Mouse (Mus musculus) lung, adult 2 months (tissue): Measurements from ENCODE around the gene Tanc1. TPM values are rescaled to one million over a fixed set of nuclear protein-coding genes. Genes with fewer than 3 reads are reported as not detected.

Source experiments
- DNase-seq: peaks from one replicate; pipeline ENCODE4 v3.0.0; 2022
- H3K4me1 ChIP-seq: fragments of 200-500 bp; 2 replicates; pipeline ENCODE4 v1.6.1; 2011; ENCODE audit warnings: low read length; ENCODE audit not compliant: control insufficient read depth, insufficient read depth
- H3K4me3 ChIP-seq: fragments of 200-500 bp; replicated peaks from 2 replicates; pipeline ENCODE3; 2011; ENCODE audit warnings: low read depth, mild to moderate bottlenecking, control low read depth, low read length; ENCODE audit errors: extremely low read depth
- CTCF ChIP-seq: fragments of 200-500 bp; IDR thresholded peaks from 2 replicates; pipeline ENCODE4 v1.5.1; 2011; ENCODE audit warnings: mild to moderate bottlenecking, low read length, control low read depth; ENCODE audit not compliant: insufficient read depth
- POLR2A ChIP-seq: fragments of 200-500 bp; IDR thresholded peaks from 2 replicates; pipeline ENCODE4 v1.6.1; 2011; ENCODE audit warnings: low read depth, mild to moderate bottlenecking, control low read depth, low read length, borderline replicate concordance; ENCODE audit errors: extremely low read depth
- WGBS: fragments of 180-500 bp; shearing (Covaris S2); methylation state at CpG from one replicate; pipeline ENCODE4 v1.1.7; 2018; 5-methylcytosine and 5-hydroxymethylcytosine counted together
- polyA plus RNA-seq: library from polyadenylated mRNA; depleted of rRNA; stranded (reverse); fragments of >200 nt; gene quantifications from 2 replicates; pipeline ENCODE4 v1.2.3, GENCODE M21; 2012

Tanc1 gene
- polyA plus RNA-seq, 1 experiment = 29.0 TPM

DNA sequence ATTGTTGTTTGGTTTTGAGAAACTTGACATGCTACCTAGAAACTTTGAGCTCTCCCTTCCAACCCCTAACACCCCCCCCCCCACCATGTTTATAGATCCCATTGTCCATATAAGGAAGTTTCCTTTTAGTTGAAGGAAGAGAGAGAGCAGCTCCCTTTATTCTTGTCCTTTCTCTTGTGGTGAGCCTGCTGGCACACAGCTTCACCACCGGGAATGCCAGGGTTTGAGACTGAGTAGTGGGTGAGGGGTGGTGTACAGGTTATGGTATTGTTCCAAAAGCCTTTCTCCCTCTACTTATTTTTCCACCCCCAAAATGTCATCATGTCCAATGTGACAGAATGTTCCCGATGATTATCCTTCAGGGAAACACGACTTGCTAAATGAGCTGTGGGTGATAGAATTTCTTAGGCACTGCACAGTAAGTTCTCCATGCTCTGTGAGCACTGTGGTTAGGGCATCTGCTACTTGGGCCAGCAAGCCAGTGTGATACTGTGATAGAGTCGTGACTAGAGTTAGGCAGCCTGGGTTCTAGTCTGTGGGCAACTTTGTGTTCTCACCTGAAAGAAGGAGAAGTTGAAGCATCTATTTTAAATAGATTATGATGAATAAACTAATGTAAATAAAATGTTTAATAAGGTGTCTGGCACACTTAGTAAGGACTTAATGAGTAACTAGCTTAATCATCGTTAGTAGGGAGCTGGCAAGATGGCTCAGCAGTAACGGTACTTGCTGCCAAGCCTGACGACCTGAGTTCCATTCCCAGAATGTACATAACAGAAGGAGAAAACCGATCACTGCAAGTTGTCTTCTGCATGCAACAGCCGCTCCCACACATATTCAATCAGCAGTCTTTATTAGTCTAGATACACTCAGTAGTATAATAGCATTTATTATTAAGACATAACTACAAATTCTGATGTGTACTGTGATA is 102.0 kb downstream of the Tanc1 start:
- Histone ChIP-seq H3K4me3 (no peak overlapping the region), H3K4me1 (peaks cover 6% of the 10 kb centered on the region; the same call in 1 of the 2 replicates)
- DNase-seq = no peak
- 66% methylated on average over 9 of the region's 9 CpGs for WGBS
- TF ChIP-seq POLR2A (no peak), CTCF (no peak)

GRCm38 (mm10) chr2:59714992-59715391 is 103.2 kb downstream of the Tanc1 start:
- H3K4me1 ChIP-seq = peaks cover 9% of the 10 kb centered on the region
- TF ChIP-seq POLR2A (no peak), CTCF (no peak)
- 50% methylated on average over 2 of the region's 2 CpGs for WGBS
- H3K4me3 ChIP-seq = no peak overlapping the region
- DNase-seq = no peak

- TF ChIP-seq CTCF (no peak), POLR2A (no peak)
- Histone ChIP-seq H3K4me3 (no peak overlapping the region), H3K4me1 (peaks cover 14% of the 10 kb centered on the region)
- 54% methylated on average over 3 of the region's 3 CpGs for WGBS
- DNase-seq = no peak
Observed at GRCm38 (mm10) chr2:59716461-59716860, 104.6 kb downstream of the Tanc1 start.

DNA sequence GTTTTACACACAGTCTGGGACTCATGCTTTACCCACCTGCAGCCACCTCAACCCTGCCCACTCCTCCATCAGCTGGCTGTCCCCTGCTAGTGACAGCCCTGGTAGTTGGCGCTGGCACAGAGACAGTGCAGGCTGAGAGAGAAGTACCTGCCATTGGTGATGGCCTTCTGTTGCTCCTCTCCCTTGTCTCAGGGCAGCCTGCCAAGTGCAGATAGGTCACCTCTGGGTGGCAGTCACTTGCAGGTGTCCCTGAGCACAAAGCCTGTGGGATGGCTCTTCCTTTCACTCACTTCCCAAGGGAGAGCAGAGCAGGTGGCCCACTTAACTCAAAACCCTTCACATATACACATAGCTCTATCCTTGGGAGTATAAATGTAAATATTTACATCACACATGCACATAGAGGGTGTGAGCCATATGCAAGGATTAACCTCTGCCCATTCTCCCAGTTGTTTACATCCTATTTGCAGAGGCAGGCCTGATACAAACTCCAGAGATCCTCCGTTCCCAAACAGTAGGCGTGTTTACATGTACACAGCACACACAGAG is 106.0 kb downstream of the Tanc1 start:
- WGBS = 72% methylated on average over 3 of the region's 3 CpGs
- Histone ChIP-seq H3K4me1 (peaks cover 18% of the 10 kb centered on the region), H3K4me3 (no peak overlapping the region)
- DNase-seq = no peak
- TF ChIP-seq CTCF (no peak), POLR2A (no peak)

DNA sequence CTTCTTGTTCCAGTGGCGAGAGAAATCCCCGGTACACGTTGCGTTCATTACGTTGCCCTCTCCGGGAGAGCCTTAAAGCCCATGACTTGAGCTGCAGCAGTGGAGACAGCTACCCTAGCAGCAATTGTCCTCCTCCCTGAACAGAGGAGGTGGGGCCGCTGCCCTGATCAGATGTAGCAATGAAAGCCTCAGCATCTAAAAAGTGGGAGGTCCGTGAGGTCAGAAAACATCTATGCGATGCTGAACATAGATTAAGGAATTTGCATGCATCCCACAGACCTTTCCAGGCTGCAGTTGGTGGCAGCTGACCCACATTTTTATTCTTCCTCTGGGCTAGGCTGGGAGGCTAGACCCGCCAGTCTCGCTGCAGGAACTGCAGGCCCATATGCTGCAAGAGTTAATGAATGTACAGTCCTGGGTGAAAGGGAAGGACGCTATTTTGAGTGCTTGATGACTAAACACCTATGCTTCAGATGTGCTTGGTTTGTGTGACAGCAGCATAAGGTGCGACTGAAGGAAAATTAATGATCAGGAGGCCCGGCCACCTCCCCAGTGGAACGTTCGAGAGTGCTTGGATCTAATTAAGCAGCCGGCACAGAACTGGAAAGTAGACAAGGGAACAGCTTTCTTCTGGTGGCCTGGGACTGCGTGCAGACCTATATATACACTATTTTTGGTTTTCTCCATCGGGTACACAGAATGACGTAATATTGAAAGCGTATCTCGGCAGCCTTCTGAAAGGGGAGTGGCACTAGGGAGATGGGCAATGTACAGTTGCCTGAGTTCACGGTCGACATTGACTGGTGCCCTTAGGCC is 107.0 kb downstream of the Tanc1 start:
- TF ChIP-seq POLR2A = no peak
- no peak for TF ChIP-seq CTCF
- DNase-seq = no peak
- 74% methylated on average over 24 of the region's 24 CpGs for WGBS
- H3K4me3 ChIP-seq = no peak overlapping the region
- peaks cover 16% of the 10 kb centered on the region for H3K4me1 ChIP-seq

- H3K4me3 ChIP-seq = no peak overlapping the region
- H3K4me1 ChIP-seq = peaks cover 16% of the 10 kb centered on the region
- no peak for TF ChIP-seq CTCF
- TF ChIP-seq POLR2A = no peak
- WGBS = 37% methylated on average over 4 of the region's 4 CpGs
- no peak for DNase-seq
Observed at GRCm38 (mm10) chr2:59719831-59720230, 108.0 kb downstream of the Tanc1 start.

DNA sequence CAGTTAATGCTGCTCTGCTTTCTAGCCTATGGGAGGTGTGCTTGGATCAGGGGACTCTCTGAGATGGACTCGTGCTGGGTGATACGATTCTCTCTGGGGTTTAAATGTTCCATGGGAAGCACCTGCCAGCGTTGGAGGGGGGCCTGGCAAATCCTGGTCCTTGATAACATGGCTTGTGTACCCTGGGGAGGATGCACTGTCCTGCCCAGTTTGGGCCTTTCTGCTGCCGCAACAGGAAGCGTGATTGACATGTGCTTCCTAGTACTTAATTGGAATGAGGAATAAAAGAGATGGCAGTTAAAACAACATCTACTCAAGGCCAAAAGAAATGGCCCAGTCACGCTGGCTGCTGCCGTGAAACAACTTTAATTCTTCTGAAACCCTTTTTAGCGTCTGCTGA is 109.3 kb downstream of the Tanc1 start:
- no peak for DNase-seq
- Histone ChIP-seq H3K4me3 (no peak overlapping the region), H3K4me1 (peaks cover 14% of the 10 kb centered on the region)
- TF ChIP-seq POLR2A = no peak
- no peak for TF ChIP-seq CTCF
- WGBS = 33% methylated on average over 8 of the region's 8 CpGs

- TF ChIP-seq POLR2A (no peak), CTCF (no peak)
- H3K4me3 ChIP-seq = no peak overlapping the region
- no peak for DNase-seq
- 36% methylated on average over 5 of the region's 5 CpGs for WGBS
- peaks cover 14% of the 10 kb centered on the region for H3K4me1 ChIP-seq
Observed at GRCm38 (mm10) chr2:59721758-59722157, 109.9 kb downstream of the Tanc1 start.

DNA sequence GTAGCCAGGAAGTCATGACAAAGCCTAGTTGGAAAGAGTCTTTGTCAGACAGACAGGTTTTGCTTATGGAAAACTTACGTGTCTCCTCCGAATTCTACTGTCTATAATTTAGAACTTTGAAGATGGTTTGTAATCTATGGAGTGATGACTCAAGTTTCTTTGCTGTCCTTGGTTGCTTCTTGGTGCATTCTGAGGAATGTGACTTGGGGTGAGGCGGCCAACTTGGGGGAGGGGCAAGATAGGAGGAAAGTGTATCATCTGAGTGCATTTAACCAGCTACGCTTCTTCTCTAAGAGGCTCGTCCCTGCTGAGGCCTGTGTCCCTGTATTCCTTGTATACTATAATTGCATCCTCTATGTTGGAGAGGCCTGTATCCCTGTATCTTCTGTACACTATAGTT is 111.5 kb downstream of the Tanc1 start:
- no peak for DNase-seq
- TF ChIP-seq POLR2A = no peak
- no peak for TF ChIP-seq CTCF
- H3K4me3 ChIP-seq = no peak overlapping the region
- 82% methylated on average over 5 of the region's 5 CpGs for WGBS
- peaks cover 14% of the 10 kb centered on the region for H3K4me1 ChIP-seq
